Mouse (Mus musculus): ENCODE results near the gene Flnb. TPM values are rescaled to one million over a fixed set of nuclear protein-coding genes. Genes with fewer than 3 reads are reported as not detected.

The Flnb gene
- total and polyA plus RNA-seq, 3 experiments = 29.5 to 74.0 (median 61.6) TPM

DNA sequence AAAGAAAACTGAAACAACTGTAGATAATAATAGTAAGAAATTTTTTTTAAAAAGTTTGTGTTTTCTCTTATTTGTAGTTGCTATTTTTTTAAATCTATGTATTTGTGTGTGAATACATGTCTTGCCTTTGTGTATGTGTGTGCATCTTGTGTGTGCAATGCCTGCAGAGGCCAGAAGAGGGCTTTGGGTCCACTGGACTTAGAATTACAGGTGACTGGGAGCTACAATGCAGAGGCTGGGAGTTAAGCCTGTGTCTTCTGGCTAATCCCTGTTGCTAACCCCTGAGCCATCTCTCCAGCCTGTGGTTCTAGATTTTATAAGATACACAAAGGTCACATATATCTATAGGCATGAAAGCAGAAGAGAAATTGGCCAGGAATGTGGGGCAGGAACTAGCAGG, 17.1 kb upstream of the Flnb start:
- no peaks in the 10 kb centered on the region for H3K27me3 ChIP-seq (replicated peaks)
- H3K4me2 ChIP-seq (ENCODE audit: insufficient read depth, low read depth, poor library complexity, severe bottlenecking) = no peak overlapping the region
- in situ Hi-C loops (cut with MboI; ENCODE audit: low pct_ligation_motif_present, low pct_unique_long_range_greater_than_20kb, low sequenced_read_pairs) (loop anchor here (25.0 kb wide), 1 partner anchor 512 kb away; the partner anchor contains the start of gene Fam107a), dilution Hi-C loops (cut with MboI; ENCODE audit: extremely low pct_ligation_motif_present, extremely low pct_unique_long_range_greater_than_20kb, low sequenced_read_pairs) (no loop called here)
- no peak overlapping the region for H3K27ac ChIP-seq (ENCODE audit: insufficient read depth, low read depth)
- H3K79me2 ChIP-seq (replicated peaks; ENCODE audit: control insufficient read depth, extremely low read depth, insufficient read depth, poor library complexity, severe bottlenecking) = no peaks in the 10 kb centered on the region
- no peaks in the 10 kb centered on the region for H3K36me3 ChIP-seq (replicated peaks in 1 of 2; ENCODE audit: control insufficient read depth in 1 of 2, insufficient read depth in 1 of 2, low read length in 1 of 2)
- H3K9ac ChIP-seq (ENCODE audit: insufficient read depth, low read depth) = no peak overlapping the region
- DNase-seq (ENCODE audit: extremely low read depth) = no peak
- no peak for TF ChIP-seq MYC (IDR thresholded peaks at IDR 0.05; ENCODE audit: low read depth, low read length)
- peaks cover 5 to 15% of the 10 kb centered on the region in 2 experiments for H3K4me1 ChIP-seq (ENCODE audit: control insufficient read depth in 1 of 2, insufficient read depth in 2 of 2)
- no peak overlapping the region for H3K4me3 ChIP-seq (replicated peaks in 1 of 3; ENCODE audit: low read depth in 2 of 3, low read length in 2 of 3, poor library complexity in 1 of 3)
- peaks cover 4% of the 10 kb centered on the region for H3K9me3 ChIP-seq (replicated peaks; ENCODE audit: low read length)

DNA sequence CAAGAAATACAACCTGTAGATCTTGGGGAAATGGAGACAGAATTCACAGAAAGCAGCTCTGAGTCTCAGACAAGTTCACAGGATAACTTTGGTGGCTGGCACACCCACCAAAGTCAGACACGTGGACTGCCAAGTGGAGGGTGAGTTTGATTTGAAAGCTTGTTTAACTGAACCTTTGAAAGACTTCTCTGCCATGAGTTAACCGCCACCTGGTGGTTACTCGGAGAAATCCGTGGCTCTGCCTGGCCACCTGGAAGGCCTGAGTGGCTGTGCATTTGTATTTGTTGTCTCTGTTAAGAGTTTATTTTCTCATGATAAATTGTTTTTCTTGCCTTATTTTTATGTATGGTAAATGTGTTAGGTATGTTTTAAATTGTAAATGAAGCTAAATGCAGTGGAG, 15.9 kb upstream of the Flnb start:
- Histone ChIP-seq H3K4me3 (replicated peaks in 1 of 3; ENCODE audit: low read depth in 2 of 3, low read length in 2 of 3, poor library complexity in 1 of 3) (no peak overlapping the region), H3K9me3 (replicated peaks; ENCODE audit: low read length) (peaks cover 4% of the 10 kb centered on the region), H3K4me1 (ENCODE audit: control insufficient read depth in 1 of 2, insufficient read depth in 2 of 2) (peaks cover 5 to 15% of the 10 kb centered on the region in 2 experiments), H3K79me2 (replicated peaks; ENCODE audit: control insufficient read depth, extremely low read depth, insufficient read depth, poor library complexity, severe bottlenecking) (no peaks in the 10 kb centered on the region), H3K36me3 (replicated peaks in 1 of 2; ENCODE audit: control insufficient read depth in 1 of 2, insufficient read depth in 1 of 2, low read length in 1 of 2) (no peaks in the 10 kb centered on the region), H3K9ac (ENCODE audit: insufficient read depth, low read depth) (no peak overlapping the region), H3K27ac (ENCODE audit: insufficient read depth, low read depth) (no peak overlapping the region), H3K4me2 (ENCODE audit: insufficient read depth, low read depth, poor library complexity, severe bottlenecking) (no peak overlapping the region), H3K27me3 (replicated peaks) (no peaks in the 10 kb centered on the region)
- in situ Hi-C loops (cut with MboI; ENCODE audit: low pct_ligation_motif_present, low pct_unique_long_range_greater_than_20kb, low sequenced_read_pairs) (loop anchor here (25.0 kb wide), 1 partner anchor 510 kb away; the partner anchor contains the start of gene Fam107a), dilution Hi-C loops (cut with MboI; ENCODE audit: extremely low pct_ligation_motif_present, extremely low pct_unique_long_range_greater_than_20kb, low sequenced_read_pairs) (no loop called here)
- TF ChIP-seq MAZ (IDR thresholded peaks at IDR 0.05; ENCODE audit: low read depth, low read length) (no peak), SIN3A (IDR thresholded peaks at IDR 0.05; ENCODE audit: low read length) (no peak), TBP (conservative IDR thresholded peaks at IDR 0.05; ENCODE audit: low read depth, low read length) (no peak), NRF1 (IDR thresholded peaks at IDR 0.05; ENCODE audit: low read depth, low read length) (no peak), ETS1 (conservative IDR thresholded peaks at IDR 0.05; ENCODE audit: low read depth, low read length) (no peak), SMC3 (IDR thresholded peaks at IDR 0.05; ENCODE audit: low read depth, low read length) (peak; percentile 44), PAX5 (IDR thresholded peaks at IDR 0.05; ENCODE audit: low read length) (no peak), IRF4 (IDR thresholded peaks at IDR 0.05; ENCODE audit: low read depth, low read length) (no peak), MAX (IDR thresholded peaks at IDR 0.05; ENCODE audit: low read length) (peak; percentile 35; the same call in 1 of the 2 replicates), EP300 (IDR thresholded peaks at IDR 0.05; ENCODE audit: low read length) (no peak), RAD21 (IDR thresholded peaks at IDR 0.05; ENCODE audit: low read depth, low read length) (peak; percentile 48), MYC (IDR thresholded peaks at IDR 0.05; ENCODE audit: low read depth, low read length) (peak; percentile 73; the same call in 1 of the 2 replicates), ZKSCAN1 (IDR thresholded peaks at IDR 0.05; ENCODE audit: borderline replicate concordance, low read depth, low read length) (no peak), CTCF (conservative IDR thresholded peaks at IDR 0.05 in 1 of 2, IDR thresholded peaks at IDR 0.05 in 1 of 2; ENCODE audit: low read depth in 2 of 2, low read length in 2 of 2) (peak; percentile 48 to 70; a peak in 3 of 4 replicates), POLR2AphosphoS2 (IDR thresholded peaks at IDR 0.05; ENCODE audit: low read depth, low read length) (no peak), JUN (IDR thresholded peaks at IDR 0.05; ENCODE audit: insufficient read depth, low read depth, low read length) (no peak)
- DNase-seq (ENCODE audit: extremely low read depth) = peak; percentile 55
